Mouse (Mus musculus): Measurements from ENCODE around the gene Ebf1. TPM values are rescaled to one million over a fixed set of nuclear protein-coding genes. Genes with fewer than 3 reads are reported as not detected.

Ebf1 gene
- polyA plus RNA-seq, 1 experiment from 2014 or later: 7.9 TPM

DNA sequence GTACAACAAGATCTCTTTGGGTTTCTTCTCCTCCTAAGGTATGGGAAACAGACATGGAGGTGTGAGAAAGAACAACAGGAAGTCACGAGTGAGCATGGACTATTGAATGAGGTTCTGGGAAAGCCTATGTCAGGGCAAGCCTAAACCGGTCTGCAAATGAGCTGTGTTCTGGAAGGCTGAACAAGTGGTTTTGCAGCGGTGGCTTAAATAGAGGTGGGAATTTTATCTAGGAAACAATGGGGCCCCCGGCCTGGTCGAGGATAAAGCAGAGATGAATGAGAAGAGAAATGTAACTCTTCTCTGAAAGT lies 73.1 kb downstream of the Ebf1 start:
- Histone ChIP-seq H3K4me2 (ENCODE audit: low read depth, low read length) (no peak overlapping the region), H3K4me1 (ENCODE audit: control insufficient read depth, insufficient read depth, low read length) (peaks cover 5% of the 10 kb centered on the region; the same call in 1 of the 2 replicates), H3K9me3 (ENCODE audit: control insufficient read depth, low read length) (no peaks in the 10 kb centered on the region), H3K4me3 (ENCODE audit: low read length) (no peak overlapping the region), H3K9ac (ENCODE audit: low read depth, low read length) (no peak overlapping the region), H3K27me3 (replicated peaks; ENCODE audit: control insufficient read depth, insufficient read depth, low read length) (no peaks in the 10 kb centered on the region), H3K36me3 (ENCODE audit: control insufficient read depth, insufficient read depth, low read length) (no peaks in the 10 kb centered on the region), H3K27ac (ENCODE audit: low read length) (no peak overlapping the region)
- 90% methylated on average over 5 of the region's 5 CpGs for WGBS
- ATAC-seq: no peak

DNA sequence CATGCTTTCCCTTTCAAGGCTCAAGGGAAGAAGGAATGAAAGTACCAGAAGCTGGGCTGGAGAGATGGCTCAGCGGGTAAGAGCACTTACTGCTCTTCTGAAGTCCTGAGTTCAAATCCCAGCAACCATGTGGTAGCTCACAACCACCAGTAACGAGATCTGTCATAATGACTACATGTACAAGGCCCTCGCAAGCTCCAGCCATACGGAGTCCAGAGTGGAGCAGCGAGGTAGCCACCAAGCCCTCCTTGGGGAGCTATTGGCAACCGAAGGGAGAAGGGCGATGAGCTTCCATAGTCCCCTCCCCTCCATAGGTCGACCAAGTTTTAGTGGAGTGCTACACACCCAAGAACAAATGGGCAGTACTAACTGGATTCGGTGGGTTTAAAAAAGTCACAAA lies 78.3 kb downstream of the Ebf1 start:
- 95% methylated on average over 9 of the region's 9 CpGs for WGBS
- no peaks in the 10 kb centered on the region for H3K36me3 ChIP-seq (ENCODE audit: control insufficient read depth, insufficient read depth, low read length)
- no peak for ATAC-seq
- H3K4me1 ChIP-seq (ENCODE audit: control insufficient read depth, insufficient read depth, low read length): no peaks in the 10 kb centered on the region
- no peak overlapping the region for H3K4me3 ChIP-seq (ENCODE audit: low read length)
- H3K27me3 ChIP-seq (replicated peaks; ENCODE audit: control insufficient read depth, insufficient read depth, low read length): no peaks in the 10 kb centered on the region
- H3K9ac ChIP-seq (ENCODE audit: low read depth, low read length): no peak overlapping the region
- H3K27ac ChIP-seq (ENCODE audit: low read length): no peak overlapping the region
- H3K9me3 ChIP-seq (ENCODE audit: control insufficient read depth, low read length): no peaks in the 10 kb centered on the region
- H3K4me2 ChIP-seq (ENCODE audit: low read depth, low read length): no peak overlapping the region

DNA sequence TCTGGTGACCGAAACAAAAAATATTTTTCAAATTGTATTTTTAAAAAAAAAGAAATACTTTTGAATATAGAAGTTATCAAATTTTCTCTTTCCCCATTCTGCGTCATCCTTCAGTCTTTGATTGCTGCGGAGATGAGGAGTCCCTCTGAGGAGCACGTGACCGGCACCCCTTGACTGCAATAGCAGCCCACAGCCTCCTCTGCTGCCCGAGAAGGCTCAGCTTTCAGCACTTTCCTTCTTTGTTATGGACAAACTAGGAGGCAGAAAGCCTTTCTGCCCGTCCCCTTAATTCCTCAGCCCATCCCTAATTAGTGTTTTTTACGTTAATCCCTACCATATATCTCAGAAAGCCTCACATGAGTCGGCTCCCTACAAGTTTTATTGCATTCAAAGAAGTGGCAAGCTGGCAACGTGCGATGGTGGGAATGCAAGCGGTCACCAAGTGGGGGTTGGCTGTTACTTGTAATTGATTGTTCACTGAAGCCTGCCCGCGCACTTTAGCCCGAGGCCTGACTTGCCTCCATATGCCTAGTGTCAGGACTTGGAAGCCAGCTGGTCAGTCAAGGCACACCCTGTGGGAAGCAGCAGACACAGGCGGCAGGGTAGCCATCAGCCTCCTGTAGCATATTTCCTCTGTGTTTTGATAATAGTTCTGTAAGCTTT lies 79.6 kb downstream of the Ebf1 start:
- no peaks in the 10 kb centered on the region for H3K36me3 ChIP-seq (ENCODE audit: control insufficient read depth, insufficient read depth, low read length)
- no peak overlapping the region for H3K9ac ChIP-seq (ENCODE audit: low read depth, low read length)
- no peaks in the 10 kb centered on the region for H3K9me3 ChIP-seq (ENCODE audit: control insufficient read depth, low read length)
- ATAC-seq: no peak
- H3K4me2 ChIP-seq (ENCODE audit: low read depth, low read length): no peak overlapping the region
- no peaks in the 10 kb centered on the region for H3K27me3 ChIP-seq (replicated peaks; ENCODE audit: control insufficient read depth, insufficient read depth, low read length)
- H3K4me3 ChIP-seq (ENCODE audit: low read length): no peak overlapping the region
- H3K4me1 ChIP-seq (ENCODE audit: control insufficient read depth, insufficient read depth, low read length): 0 out of 2 replicates have a peak, but pooled peaks cover 2% of the 10 kb centered on the region
- WGBS: 15% methylated on average over 16 of the region's 16 CpGs
- H3K27ac ChIP-seq (ENCODE audit: low read length): no peak overlapping the region

DNA sequence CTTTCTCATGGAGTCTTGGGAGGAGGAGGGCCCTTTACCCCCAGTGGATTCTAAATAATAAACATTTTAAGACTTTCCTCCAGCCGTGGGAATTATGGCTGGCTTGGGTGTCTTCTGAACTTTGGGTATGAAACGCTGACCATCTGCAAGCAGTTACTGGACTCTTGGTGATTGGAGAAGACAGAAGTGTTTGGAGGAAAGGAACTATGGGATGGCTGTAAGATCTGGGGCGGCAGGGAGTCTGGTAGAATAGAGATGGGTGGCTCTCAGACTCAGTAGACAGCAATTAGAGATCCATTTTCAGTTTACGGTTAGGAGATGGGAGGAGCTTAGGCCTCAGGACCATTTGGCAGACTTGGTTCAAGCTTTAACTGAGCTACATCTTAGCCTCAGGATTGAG lies 83.1 kb downstream of the Ebf1 start:
- no peaks in the 10 kb centered on the region for H3K9me3 ChIP-seq (ENCODE audit: control insufficient read depth, low read length)
- ATAC-seq: no peak; the same call in 1 of the 2 replicates

DNA sequence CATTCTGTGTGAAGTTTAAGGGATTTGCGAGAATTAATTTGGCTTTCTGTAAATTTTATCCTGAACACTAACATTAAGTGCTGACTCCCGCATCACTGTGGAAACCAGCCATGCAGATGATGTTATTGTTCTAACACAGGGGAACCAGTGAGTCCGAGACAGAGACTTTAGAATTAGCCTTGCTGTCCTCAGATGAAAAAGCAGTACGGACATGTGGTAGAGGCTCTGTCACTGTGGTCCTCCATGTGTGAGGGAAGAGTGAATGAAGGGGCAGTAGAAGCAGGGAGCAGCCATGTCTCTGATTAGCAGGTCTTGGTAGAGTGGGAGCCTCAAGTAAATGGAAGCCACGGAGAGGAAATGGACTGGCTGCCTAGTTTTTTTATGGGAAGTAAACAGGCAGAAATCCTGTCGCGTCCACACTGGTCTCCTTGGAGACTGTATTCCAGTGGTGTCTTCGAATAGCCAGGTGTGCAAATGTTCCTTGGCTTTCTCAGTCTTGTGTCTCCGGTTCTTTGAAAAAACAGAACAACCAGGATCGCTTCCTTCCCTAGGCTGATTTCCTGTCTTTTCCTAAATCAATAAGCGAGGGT lies 84.2 kb downstream of the Ebf1 start:
- H3K9me3 ChIP-seq (ENCODE audit: control insufficient read depth, low read length): no peaks in the 10 kb centered on the region
- no peaks in the 10 kb centered on the region for H3K27me3 ChIP-seq (replicated peaks; ENCODE audit: control insufficient read depth, insufficient read depth, low read length)
- no peak for ATAC-seq
- peaks cover 2% of the 10 kb centered on the region; the same call in 1 of the 2 replicates for H3K4me1 ChIP-seq (ENCODE audit: control insufficient read depth, insufficient read depth, low read length)
- H3K4me2 ChIP-seq (ENCODE audit: low read depth, low read length): no peak overlapping the region
- H3K4me3 ChIP-seq (ENCODE audit: low read length): no peak overlapping the region
- WGBS: 57% methylated on average over 11 of the region's 11 CpGs
- H3K9ac ChIP-seq (ENCODE audit: low read depth, low read length): no peak overlapping the region
- H3K27ac ChIP-seq (ENCODE audit: low read length): peak overlapping the region; percentile 57; the same call in 1 of the 2 replicates
- no peaks in the 10 kb centered on the region for H3K36me3 ChIP-seq (ENCODE audit: control insufficient read depth, insufficient read depth, low read length)

More for the DNA sequence above, 83.1 kb downstream of the Ebf1 start:
- 59% methylated on average over 4 of the region's 4 CpGs for WGBS
- Histone ChIP-seq H3K4me3 (ENCODE audit: low read length) (no peak overlapping the region), H3K4me1 (ENCODE audit: control insufficient read depth, insufficient read depth, low read length) (peaks cover 2% of the 10 kb centered on the region; the same call in 1 of the 2 replicates), H3K4me2 (ENCODE audit: low read depth, low read length) (no peak overlapping the region), H3K9ac (ENCODE audit: low read depth, low read length) (no peak overlapping the region), H3K27ac (ENCODE audit: low read length) (no peak overlapping the region), H3K27me3 (replicated peaks; ENCODE audit: control insufficient read depth, insufficient read depth, low read length) (no peaks in the 10 kb centered on the region), H3K36me3 (ENCODE audit: control insufficient read depth, insufficient read depth, low read length) (no peaks in the 10 kb centered on the region)

DNA sequence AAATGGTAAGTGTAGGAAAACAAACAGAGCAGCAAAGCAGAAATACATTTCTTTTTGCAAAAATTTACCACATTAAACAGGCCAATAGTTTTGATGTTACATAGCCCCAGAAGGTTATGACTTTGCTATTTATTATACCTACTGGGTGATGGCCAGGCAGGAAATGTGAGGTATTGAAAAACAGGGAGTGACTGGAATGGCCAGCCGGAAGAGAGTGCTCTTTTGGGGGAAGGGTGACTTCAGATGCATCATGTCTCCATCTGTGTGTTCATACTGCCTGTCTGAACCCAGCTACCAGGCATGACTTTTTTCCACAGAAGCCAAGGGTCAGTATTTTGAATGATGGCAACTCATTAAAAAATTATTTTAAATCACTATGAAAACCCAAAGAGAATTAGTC lies 84.7 kb downstream of the Ebf1 start:
- 44% methylated on average over 1 of the region's 1 CpGs for WGBS
- no peak for ATAC-seq
- no peaks in the 10 kb centered on the region for H3K9me3 ChIP-seq (ENCODE audit: control insufficient read depth, low read length)
- H3K4me2 ChIP-seq (ENCODE audit: low read depth, low read length): no peak overlapping the region
- 0 out of 2 replicates have a peak overlapping the region, but pooled peaks have one; percentile 57 for H3K27ac ChIP-seq (ENCODE audit: low read length)
- H3K27me3 ChIP-seq (replicated peaks; ENCODE audit: control insufficient read depth, insufficient read depth, low read length): no peaks in the 10 kb centered on the region
- no peaks in the 10 kb centered on the region for H3K36me3 ChIP-seq (ENCODE audit: control insufficient read depth, insufficient read depth, low read length)
- no peak overlapping the region for H3K4me3 ChIP-seq (ENCODE audit: low read length)
- H3K4me1 ChIP-seq (ENCODE audit: control insufficient read depth, insufficient read depth, low read length): peaks cover 2% of the 10 kb centered on the region; the same call in 1 of the 2 replicates
- H3K9ac ChIP-seq (ENCODE audit: low read depth, low read length): no peak overlapping the region

DNA sequence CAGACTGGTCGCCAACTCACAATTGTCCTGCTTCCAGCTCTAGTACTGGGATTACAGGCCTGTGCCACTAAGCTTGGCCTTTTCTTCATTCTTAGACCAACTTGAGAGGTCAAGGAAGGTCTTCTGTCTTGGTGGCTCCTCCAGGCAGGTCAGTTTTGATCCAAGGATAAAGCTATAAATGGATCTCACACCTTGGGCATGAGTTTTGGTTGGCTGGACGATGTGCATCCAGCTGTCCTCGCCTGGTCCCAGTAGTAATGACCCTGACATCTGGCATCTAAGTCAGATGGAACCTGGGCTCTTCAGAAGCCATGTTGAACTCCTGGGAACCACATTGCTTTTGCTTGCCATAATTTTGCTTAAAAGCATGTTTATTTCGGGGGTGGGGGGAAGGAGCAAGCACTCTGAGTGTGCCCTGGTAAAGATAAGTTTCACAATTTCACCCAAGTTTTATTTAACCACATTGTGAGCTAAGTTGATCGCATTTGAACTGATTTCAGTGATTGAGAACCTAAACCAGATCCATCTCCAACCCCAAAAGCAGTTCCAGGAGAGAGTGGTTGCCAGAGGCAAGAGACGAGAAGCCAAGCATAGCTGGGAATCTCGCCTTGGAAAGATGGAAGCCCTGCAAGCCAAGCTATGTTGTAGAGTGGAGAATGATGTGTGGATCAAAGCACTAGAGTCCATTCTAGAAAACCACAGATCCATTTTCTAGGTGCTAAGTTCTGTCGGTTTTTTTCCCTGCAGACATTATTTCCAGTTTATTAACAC lies 85.8 kb downstream of the Ebf1 start:
- no peaks in the 10 kb centered on the region for H3K27me3 ChIP-seq (replicated peaks; ENCODE audit: control insufficient read depth, insufficient read depth, low read length)
- H3K9me3 ChIP-seq (ENCODE audit: control insufficient read depth, low read length): no peaks in the 10 kb centered on the region
- H3K4me1 ChIP-seq (ENCODE audit: control insufficient read depth, insufficient read depth, low read length): peaks cover 2% of the 10 kb centered on the region; the same call in 1 of the 2 replicates
- H3K4me3 ChIP-seq (ENCODE audit: low read length): no peak overlapping the region
- no peak for ATAC-seq
- H3K27ac ChIP-seq (ENCODE audit: low read length): no peak overlapping the region
- H3K9ac ChIP-seq (ENCODE audit: low read depth, low read length): no peak overlapping the region
- H3K4me2 ChIP-seq (ENCODE audit: low read depth, low read length): no peak overlapping the region
- no peaks in the 10 kb centered on the region for H3K36me3 ChIP-seq (ENCODE audit: control insufficient read depth, insufficient read depth, low read length)
- 88% methylated on average over 8 of the region's 8 CpGs for WGBS

DNA sequence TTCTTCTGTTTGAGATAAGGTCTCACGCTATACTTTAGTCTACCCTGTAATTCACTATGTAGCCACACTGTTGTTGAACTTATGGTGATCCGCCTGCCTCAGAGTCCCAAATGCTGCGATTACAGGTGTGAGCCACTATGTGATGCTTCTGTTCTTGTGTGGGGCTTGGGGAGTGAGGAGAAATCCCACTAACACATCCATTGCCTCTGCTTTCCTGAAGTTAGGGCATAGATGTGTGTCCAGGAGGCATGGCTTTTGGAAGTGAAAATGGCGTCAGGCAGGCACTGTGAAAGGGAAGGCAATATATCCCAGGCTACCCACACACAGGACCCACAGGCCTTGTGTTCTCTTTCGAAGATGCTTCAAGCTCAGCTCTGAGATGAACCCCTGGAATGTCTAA lies 86.8 kb downstream of the Ebf1 start:
- 90% methylated on average over 5 of the region's 5 CpGs for WGBS

DNA sequence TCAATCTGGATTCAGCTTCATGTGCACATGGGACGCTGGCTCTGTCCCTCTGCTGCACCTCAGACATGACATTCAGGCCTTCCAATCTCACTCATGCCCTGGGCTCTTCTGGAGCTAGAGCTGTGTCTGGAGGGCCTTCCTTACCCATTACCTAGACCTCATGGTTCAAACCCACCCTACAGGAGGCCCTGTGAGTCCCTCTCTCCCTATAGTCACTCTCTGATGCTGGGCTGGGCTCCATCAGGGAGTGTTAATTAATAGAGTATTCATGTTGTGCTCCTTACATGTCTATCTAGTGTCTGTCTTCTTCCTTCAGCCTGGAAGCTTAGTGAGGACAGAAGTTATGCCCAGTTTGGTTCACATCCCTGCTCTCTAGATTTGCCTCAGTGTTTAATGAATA lies 88.7 kb downstream of the Ebf1 start:
- Histone ChIP-seq H3K4me2 (ENCODE audit: low read depth, low read length) (no peak overlapping the region), H3K27ac (ENCODE audit: low read length) (no peak overlapping the region), H3K4me1 (ENCODE audit: control insufficient read depth, insufficient read depth, low read length) (peaks cover 2% of the 10 kb centered on the region; the same call in 1 of the 2 replicates), H3K4me3 (ENCODE audit: low read length) (no peak overlapping the region), H3K36me3 (ENCODE audit: control insufficient read depth, insufficient read depth, low read length) (no peaks in the 10 kb centered on the region), H3K9ac (ENCODE audit: low read depth, low read length) (no peak overlapping the region), H3K27me3 (replicated peaks; ENCODE audit: control insufficient read depth, insufficient read depth, low read length) (no peaks in the 10 kb centered on the region), H3K9me3 (ENCODE audit: control insufficient read depth, low read length) (no peaks in the 10 kb centered on the region)
- ATAC-seq: no peak
- WGBS: 97% methylated on average over 1 of the region's 1 CpGs

More for the DNA sequence above, 86.8 kb downstream of the Ebf1 start:
- Histone ChIP-seq H3K4me2 (ENCODE audit: low read depth, low read length) (no peak overlapping the region), H3K9ac (ENCODE audit: low read depth, low read length) (no peak overlapping the region), H3K4me3 (ENCODE audit: low read length) (no peak overlapping the region), H3K27ac (ENCODE audit: low read length) (no peak overlapping the region), H3K4me1 (ENCODE audit: control insufficient read depth, insufficient read depth, low read length) (peaks cover 2% of the 10 kb centered on the region; the same call in 1 of the 2 replicates), H3K36me3 (ENCODE audit: control insufficient read depth, insufficient read depth, low read length) (no peaks in the 10 kb centered on the region), H3K9me3 (ENCODE audit: control insufficient read depth, low read length) (no peaks in the 10 kb centered on the region), H3K27me3 (replicated peaks; ENCODE audit: control insufficient read depth, insufficient read depth, low read length) (no peaks in the 10 kb centered on the region)
- ATAC-seq: no peak
